Mouse (Mus musculus): ENCODE measurements around the gene Orc2.

Orc2 gene

DNA sequence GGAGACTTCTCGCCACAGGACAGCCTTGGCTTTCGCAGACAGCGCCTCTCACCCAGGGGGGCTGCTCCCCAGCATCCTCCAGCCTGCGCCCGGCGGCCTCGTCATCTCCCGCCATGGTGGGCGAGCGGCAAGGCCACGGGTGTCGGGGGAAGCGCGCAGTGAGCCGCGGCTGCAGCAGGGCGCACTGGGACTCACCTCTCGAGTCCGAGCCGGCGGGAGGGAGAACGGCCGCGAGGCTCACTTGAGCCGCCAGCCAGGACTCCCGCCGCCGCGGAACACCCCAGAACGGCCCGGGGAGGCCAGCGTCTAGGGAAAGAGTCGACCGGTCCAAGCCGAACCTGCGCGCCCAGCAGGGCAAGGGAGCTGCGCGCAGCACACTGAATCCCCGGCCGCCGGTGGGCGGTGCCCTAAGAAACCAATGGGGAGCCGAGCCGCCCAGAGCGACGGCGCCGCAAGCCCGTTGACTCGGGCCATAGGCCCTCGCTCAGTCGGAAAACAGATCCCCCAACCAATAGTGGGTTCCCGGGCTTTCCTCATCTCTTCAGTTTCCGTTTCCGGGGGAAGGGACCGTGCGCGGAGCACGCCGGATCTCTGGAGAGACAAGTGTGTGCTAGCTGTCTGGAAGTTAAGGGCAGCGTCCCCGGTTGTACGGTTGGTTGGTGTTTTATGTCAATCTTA lies at the start of gene Orc2:
TSS of gene Orc2 (minus strand) at position 533 of the 678 bp plus-strand sequence.
- DNase-seq (ENCODE audit: low spot score): peak; percentile 88

GRCm38 (mm10) chr1:58541386-58541785 lies 36.5 kb upstream of the Orc2 start:
- no peak for DNase-seq (ENCODE audit: low spot score)

GRCm38 (mm10) chr1:58507249-58507648 lies 2.3 kb upstream of the Orc2 start:
- DNase-seq (ENCODE audit: low spot score): no peak

DNA sequence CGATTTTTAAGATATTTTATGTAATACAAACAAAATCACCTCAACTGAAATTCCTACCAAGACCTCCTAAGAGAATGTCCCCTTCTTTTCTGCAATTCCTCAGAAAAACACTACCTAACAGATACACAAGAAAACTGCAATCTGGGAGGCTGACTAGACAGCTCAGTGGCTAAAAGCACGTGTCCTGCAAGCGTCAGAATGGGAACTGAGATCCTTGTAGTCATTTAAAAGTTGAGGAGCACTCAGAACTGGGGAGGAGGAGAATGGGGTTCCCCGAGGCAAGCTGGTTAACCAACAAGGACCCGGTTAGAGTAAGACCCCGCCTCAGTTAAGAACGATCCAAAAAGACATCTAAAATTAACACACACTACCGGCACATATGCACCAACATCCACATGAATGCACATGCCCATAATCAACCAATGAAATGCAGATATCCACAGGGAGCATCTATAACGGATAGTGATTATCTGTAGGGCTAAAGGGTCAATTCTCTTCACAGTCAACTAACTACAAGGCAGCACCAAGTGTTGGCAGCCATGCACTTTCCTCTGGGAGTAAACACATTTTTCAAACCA lies 1.0 kb downstream of the Orc2 start:
- DNase-seq (ENCODE audit: low spot score): no peak

- no peak for DNase-seq (ENCODE audit: low spot score)
Observed at GRCm38 (mm10) chr1:58503134-58503533, 1.8 kb downstream of the Orc2 start.

DNA sequence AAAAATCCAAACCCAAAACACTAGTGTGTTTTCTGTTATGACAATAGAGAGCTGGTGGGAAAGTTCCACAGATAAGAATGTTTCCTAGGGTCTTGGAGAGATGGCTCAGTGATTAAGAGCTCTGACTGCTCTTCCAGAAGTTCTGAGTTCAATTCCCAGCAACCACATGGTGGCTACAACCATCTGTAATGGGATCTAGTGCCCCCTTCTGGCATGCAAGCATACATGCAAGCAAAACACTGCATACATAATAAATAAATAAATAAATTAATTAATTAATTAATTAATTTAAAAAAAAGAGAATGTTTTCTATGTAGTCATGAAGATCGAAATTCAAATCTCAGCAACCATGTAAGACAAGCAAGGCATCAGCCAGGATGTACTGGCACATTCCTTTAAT lies 6.2 kb downstream of the Orc2 start:
- DNase-seq (ENCODE audit: low spot score): no peak

- DNase-seq (ENCODE audit: low spot score): no peak
Observed at GRCm38 (mm10) chr1:58497678-58498077, 7.2 kb downstream of the Orc2 start.

- no peak for DNase-seq (ENCODE audit: low spot score)
Observed at GRCm38 (mm10) chr1:58495603-58496002, 9.3 kb downstream of the Orc2 start.

GRCm38 (mm10) chr1:58482647-58483046 lies 22.3 kb downstream of the Orc2 start:
- no peak for DNase-seq (ENCODE audit: low spot score)

DNA sequence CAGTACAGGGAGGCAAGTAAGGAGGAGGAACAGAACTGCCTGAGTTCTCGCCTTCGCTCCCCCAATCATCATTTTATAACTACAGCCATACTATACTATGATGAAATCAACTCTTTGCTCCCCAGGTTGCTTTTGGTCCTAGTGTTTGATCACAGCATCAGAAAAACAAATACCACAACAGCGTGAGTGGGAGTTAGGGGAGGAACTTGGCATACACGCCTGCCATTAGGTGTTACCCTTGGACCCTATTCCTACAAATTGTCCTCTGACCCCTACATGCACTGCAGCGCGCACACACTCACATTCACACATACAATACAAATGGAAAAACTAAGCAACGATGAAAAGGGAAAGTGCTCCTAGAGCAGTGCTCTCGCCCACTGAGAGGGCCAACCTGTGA lies 29.2 kb downstream of the Orc2 start:
- DNase-seq (ENCODE audit: low spot score): no peak

DNA sequence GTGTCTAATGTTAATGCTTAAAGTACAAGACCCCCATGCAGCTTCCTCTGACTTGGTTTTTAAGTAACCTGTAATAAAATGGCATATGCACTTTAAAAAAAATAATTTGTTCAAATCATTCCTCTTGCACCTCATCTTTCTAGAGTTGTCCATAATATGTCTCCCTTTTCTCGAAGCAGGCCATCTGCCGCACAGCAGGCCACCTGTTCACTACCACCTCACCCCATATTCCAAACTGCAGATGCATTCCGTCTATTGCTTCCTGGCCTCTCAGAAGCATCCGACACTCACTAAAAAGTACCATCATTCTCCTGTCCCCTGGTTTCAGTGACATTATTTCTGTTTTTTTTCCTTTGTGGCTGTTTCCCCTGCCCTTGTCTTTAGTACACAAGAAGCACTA lies 39.3 kb downstream of the Orc2 start:
- DNase-seq (ENCODE audit: low spot score): no peak

DNA sequence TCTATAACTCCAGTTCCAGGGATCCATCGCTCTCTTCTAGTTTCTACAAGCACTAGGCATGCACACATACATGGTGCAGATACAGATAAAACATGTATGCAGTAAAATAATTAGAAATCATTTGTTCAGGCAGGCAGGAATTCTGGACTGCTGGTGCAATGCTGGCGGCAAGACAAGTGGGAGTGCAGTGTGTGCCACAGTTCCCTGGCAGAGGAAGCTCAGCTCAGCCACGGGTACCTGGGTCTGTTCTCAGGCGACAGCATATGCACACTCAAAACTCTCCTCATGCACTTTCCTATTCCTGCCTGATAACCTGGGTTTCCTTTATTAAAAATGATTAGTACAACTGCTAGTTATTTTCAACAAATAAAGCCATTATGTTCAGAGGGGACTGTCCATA lies 39.9 kb downstream of the Orc2 start:
- DNase-seq (ENCODE audit: low spot score): no peak

GRCm38 (mm10) chr1:58463935-58464334 lies 41.0 kb downstream of the Orc2 start:
- DNase-seq (ENCODE audit: low spot score): no peak

DNA sequence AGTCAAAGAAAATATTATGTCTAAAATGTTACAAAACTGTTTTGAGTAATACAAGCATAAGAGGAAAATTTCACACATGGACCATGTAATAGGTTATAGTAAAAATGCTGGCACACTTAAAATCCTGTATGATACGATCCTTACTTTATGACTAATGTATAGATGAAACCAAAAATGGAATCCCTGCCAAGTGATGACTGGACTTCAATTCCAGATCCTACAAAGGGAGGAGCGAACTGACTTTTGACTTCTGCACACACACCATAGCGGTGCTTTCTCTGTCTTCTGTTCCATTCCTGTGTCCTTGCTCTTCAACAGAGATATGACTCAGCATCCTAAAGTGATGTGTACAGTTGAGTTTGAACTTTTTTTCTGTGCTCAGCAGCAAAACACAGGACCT lies 44.3 kb downstream of the Orc2 start:
- no peak for DNase-seq (ENCODE audit: low spot score)

DNA sequence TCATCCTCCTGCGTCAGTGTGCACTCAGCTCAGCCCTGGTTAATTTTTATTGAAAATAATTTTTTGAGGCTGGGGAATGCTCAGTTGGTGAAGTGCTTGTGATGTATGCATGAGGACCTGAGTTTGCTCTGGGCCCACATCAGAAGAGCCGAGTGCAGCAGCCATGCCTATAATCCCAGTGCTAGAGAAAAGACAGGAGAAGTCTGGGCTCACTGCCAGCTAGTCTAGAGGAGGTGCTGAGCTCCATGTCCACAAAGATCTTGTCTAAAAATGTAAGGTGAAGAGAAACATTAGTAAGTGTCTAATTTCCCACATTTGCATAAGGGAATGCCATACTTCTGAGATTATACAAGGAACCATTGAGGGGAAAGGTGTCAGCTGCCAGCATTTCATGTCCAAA lies 46.0 kb downstream of the Orc2 start:
- no peak for DNase-seq (ENCODE audit: low spot score)

- no peak for DNase-seq (ENCODE audit: low spot score)
Observed at GRCm38 (mm10) chr1:58458175-58458574, 46.7 kb downstream of the Orc2 start.

DNA sequence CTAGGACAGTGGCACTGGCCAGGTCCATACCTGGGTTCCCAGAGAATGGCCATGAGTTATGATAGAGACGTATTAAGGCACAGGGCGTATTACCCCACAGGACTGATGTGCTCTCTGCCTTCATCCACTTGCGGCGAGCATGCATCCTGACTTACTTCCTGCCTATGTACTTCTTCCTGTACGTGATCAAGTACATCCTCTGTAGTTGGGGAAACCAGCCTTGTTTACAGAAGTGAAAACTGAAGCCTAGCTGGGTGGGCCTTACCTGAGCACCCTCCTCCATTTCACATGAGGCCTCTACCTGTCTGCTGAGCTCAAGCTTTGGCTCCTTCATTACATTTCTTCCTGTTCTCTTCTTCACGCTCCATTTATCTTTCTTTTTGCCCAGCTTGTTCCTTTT lies 50.6 kb downstream of the Orc2 start:
- DNase-seq (ENCODE audit: low spot score): no peak

GRCm38 (mm10) chr1:58448396-58448795 lies 56.5 kb downstream of the Orc2 start:
- no peak for DNase-seq (ENCODE audit: low spot score)

- no peak for DNase-seq (ENCODE audit: low spot score)
Observed at GRCm38 (mm10) chr1:58447766-58448165, 57.1 kb downstream of the Orc2 start.

GRCm38 (mm10) chr1:58445861-58446260 lies 59.0 kb downstream of the Orc2 start:
- DNase-seq (ENCODE audit: low spot score): no peak

DNA sequence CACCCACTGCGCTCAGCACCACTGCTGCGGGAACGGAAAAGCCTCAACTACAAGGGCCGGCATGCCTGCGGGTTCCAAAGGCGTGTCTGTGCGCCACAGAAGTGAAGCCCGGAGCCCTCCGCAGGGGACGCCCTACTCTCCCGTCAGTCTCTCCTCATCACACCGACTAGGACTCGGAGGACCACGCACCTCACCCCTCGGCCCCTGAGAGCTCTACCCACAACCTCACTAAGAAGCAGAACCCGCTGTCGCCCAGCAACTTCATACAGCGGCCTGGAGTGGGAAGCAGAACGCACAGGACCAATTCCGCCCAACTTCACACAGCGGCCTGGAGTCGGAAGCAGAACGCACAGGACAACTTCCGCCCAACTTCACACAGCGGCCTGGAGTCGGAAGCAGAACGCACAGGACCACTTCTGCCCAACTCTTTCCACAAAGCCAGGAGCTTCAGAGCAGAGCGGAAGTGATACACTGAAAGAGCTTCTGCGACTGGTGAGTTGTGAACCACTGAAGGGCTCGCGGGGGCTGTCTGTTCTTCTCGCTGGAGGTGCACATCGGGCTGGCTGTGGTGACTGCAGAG lies 59.7 kb downstream of the Orc2 start, which contains the start of the genes Nif3l1 and Ppil3:
TSS of gene Nif3l1 (plus strand) at position 9 of the 580 bp plus-strand sequence.
TSS of gene Ppil3 (minus strand) at position 344 of the 580 bp plus-strand sequence.
- peak; percentile 83 for DNase-seq (ENCODE audit: low spot score)

DNA sequence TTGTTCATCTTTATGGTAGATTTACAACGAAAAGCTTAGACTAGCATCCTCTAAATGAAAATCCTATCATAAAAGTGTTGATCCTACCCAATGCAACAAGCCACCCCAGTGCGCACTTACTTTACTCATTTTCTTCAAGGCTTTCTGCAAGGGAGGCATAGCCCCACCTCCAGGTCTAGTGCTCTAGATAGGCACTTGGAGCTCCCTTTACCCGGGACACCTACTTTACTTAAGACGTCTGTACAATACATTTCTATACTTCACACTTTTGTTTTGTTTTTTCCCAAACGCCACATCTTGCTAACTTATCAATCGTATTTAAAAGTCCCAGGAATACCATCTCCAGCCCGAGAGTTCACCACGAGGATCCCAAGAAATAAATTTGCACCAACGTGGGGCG lies 60.2 kb downstream of the Orc2 start:
- no peak for DNase-seq (ENCODE audit: low spot score)

- no peak for DNase-seq (ENCODE audit: low spot score)
Observed at GRCm38 (mm10) chr1:58424551-58424950, 80.4 kb downstream of the Orc2 start.

Measured in ovary, postnatal 36 days (tissue).